Mouse (Mus musculus): Measurements from ENCODE around the gene Nccrp1.

The Nccrp1 gene

DNA sequence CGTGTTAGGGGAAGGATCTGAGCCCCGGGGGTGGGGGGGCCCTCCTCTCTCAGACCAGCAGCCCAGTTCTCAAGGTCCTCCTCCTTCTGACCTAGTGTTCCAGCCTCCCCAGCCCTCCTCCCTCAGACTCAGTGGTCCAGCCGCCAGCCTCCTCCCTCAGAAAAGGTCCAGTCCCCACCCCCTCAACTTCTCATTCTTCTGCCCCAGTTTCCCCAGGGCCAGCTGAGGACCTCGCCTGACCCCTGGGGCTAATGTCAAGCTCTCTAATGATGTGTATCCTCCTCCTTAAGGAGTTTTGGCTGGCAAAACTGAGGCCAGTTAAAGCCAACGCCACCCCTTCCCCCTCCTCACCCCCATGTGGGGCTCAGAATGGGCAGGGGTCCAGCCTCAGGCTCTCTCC lies at the start of gene Nccrp1:
Gene Nccrp1 (minus strand): TSS at position 101 of the 400 bp plus-strand sequence.
- no peak for DNase-seq (ENCODE audit: low read depth, low spot score)

DNA sequence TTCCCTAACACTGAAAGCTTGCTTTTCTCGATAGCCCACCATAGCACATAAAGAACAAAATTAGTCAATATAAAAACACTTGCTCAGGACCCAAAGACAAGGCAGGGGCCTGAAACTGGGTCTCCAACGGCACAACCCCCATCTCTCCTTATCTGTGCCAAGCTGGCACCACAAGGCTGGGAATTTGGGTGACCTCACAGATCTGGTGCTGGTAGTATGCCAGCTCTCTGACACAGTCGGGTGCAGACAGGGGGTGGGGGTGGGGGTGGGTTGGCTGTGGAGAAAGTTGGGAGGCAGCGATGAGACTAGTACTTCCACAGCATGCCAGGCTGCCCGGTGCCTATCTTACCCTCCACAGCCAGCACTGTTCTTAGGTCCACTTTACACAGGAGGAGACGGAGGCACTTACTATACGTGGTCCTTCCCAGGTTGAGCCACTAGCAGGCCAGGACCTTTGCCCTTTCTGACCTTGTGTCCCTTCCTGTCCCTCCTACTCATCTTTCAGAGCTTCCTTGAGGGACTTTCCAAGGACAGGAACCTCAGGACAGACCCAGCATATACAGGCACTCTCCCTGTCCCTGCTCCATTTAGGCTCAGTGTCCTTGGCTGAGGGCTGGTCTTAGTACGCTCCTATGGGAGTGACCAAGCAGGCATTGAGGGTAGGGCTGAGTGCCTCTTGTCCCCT lies 48.8 kb upstream of the Nccrp1 start:
- no peak for DNase-seq (ENCODE audit: low read depth, low spot score)

- no peak for DNase-seq (ENCODE audit: low read depth, low spot score)
These were observed 46.4 kb upstream of the Nccrp1 start for GRCm38 (mm10) chr7:28593206-28594111.

DNA sequence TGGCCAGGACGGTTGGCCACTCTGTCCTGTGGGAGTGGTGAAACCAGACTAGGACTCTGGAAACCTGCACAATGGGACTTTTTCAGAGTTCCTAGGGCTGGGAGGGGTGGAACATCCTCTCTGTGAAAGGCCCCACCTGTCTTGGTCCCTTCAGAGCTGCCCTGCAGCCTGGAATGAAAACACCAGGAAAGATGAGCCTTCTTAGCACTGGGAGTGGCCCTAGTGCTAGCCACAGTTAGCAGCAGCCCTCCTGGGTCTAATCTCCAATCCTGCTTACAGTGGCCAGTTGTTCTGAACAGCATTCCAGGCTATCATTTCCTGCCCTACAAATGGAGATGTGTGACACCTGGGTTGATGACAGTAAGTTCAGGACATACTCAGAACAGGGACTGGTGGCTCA lies 44.8 kb upstream of the Nccrp1 start:
- no peak for DNase-seq (ENCODE audit: low read depth, low spot score)

- DNase-seq (ENCODE audit: low read depth, low spot score), result peak; percentile 49
These were observed 40.6 kb upstream of the Nccrp1 start for GRCm38 (mm10) chr7:28587644-28588043.

GRCm38 (mm10) chr7:28586663-28587411 lies 39.8 kb upstream of the Nccrp1 start:
- DNase-seq (ENCODE audit: low read depth, low spot score), result peak; percentile 45

GRCm38 (mm10) chr7:28585001-28585400 lies 37.9 kb upstream of the Nccrp1 start:
- DNase-seq (ENCODE audit: low read depth, low spot score), result no peak

GRCm38 (mm10) chr7:28584468-28584867 lies 37.4 kb upstream of the Nccrp1 start:
- DNase-seq (ENCODE audit: low read depth, low spot score), result no peak

GRCm38 (mm10) chr7:28583570-28584344 lies 36.7 kb upstream of the Nccrp1 start:
- DNase-seq (ENCODE audit: low read depth, low spot score), result no peak

DNA sequence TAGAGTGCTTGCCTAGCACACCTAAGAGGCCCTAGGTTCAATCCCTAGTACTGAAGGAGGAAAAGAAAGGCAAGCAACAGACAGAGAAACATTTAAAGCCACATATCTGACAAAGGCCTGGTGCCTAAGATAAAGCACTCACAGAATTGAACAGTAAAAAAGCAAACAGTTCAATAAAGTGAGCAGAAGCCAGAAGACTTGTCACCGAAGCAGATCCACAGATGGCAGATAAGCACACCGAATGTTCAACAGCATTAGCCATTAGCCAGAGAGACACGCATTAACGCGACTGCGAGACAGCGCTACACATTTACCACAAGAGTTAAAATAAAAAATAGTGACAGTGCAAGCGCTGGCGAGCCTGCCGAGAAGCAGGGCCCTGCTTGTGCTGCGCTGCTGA lies 35.8 kb upstream of the Nccrp1 start:
- DNase-seq (ENCODE audit: low read depth, low spot score), result no peak

DNA sequence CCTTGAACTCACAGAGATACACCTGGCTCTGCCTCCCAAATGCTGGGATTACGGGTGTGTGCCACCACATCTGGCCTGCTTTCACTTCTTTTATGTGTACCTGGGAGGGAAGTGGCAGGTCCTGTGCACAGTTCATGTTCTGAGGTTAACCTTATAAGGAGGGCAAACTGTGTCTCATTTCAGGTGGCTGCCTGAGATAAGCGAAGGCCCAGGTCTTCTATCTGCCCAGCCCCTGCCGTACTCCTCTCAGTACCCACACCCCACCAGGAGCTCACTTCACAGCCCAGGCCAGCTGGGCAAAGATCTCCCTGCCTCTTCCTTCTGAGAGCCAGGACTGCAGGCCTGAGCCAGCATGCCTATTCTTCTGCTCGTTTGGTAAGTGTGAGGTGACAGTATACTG lies 34.7 kb upstream of the Nccrp1 start:
- DNase-seq (ENCODE audit: low read depth, low spot score), result no peak

DNA sequence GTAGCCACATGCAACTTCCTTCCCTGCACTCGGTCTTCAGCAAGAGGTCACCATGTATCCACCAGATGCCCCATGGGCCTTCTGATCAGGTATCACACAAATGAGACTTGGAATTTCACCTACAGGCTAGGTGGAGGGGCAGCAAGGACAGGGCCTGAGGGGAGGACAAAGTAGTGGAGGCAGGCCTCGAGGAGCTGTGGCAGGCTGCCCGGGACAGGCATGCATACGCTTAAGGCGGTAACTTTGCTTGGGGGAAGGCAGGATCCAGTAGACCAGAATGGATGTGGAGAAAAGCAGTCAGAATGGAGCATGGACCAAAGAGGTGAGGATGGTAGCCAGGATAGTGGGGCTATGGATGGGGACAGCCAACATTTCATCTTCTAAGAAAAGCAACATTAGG lies 32.8 kb upstream of the Nccrp1 start:
- DNase-seq (ENCODE audit: low read depth, low spot score), result no peak

- no peak for DNase-seq (ENCODE audit: low read depth, low spot score)
These were observed 31.5 kb upstream of the Nccrp1 start for GRCm38 (mm10) chr7:28578543-28579053.

DNA sequence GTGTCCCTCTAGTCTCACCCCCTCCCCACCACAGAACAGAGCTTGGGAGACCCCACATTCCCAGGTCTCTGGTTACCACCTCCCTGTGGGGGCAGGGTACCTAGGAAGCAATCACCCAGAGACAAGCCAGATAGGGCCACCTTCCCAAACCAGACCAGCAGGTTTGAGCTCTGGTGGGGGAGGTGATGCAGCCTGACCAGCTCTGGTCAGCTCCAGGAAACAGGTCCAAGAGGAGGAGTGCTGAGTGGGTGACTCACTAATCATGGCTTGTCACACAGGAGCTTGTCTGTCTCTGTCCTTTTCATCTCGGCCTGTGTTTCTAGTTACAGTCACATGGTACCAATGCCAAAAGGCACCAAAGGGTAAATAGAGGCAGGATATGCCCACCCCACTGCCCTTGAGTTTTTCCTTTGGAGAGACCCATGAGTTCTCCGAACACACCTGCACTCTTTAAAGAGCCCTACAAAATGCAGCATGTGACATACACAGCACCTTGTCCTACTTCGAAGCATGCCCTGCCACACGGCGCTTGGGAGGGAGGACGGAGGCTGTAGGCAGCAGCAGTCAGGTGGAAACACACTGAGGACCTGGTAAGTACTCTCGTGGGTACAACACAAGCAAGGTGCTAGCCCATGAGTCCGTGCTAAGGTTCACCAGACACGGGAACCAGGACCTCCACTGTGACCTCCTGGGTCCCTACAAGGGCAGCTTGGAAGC lies 30.9 kb upstream of the Nccrp1 start:
- DNase-seq (ENCODE audit: low read depth, low spot score), result peak; percentile 52

DNA sequence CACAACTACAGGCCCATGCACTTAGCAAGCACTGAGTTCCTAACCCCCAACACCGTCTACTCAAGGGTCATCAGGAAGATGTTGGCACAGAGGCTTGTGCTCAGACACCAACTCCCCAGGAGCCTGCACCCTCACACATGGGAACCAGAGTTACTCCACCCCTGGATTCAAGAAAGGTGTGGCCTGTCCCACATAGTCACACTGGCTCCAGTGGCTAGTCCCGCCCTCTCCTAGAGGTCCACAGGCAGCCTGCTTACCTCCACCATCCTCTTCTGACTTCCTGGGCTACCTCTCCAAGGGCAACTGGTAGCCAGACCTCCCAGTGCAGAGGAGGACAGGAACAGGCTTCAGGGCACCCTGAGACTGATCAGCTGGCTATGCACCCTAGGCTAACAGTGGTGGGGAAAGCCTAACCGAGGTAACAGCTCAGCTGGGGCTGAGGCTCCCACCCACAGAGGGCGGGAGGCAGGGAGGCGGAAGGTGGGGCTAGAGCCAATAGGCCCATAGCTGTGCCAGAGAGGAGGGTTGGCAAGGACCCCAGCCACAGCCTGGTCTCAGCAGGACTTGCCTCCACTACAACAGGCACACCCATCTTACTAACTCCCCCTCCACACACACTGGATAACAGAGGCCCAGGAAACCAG lies 29.3 kb upstream of the Nccrp1 start:
- DNase-seq (ENCODE audit: low read depth, low spot score), result peak; percentile 65

DNA sequence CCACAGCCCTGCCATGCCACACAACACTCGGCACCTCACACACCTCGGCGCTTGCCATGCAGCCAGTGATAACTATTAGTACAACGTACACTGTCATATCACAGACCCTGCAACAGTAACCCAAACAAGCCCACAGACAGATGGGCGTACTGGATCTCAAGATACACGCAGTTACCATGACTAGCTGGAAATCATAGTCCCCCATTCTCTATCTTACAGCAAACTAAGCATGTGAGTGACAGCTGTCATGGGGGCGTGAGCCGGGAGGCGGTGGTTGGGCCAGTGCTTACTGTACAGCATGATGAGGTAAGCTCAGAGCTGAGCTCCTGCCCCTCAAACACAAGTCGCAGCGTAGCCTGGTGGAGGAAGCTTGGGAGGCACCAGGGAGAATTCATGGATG lies 28.5 kb upstream of the Nccrp1 start:
- no peak for DNase-seq (ENCODE audit: low read depth, low spot score)

GRCm38 (mm10) chr7:28573236-28573635 lies 26.2 kb upstream of the Nccrp1 start:
- DNase-seq (ENCODE audit: low read depth, low spot score), result no peak

DNA sequence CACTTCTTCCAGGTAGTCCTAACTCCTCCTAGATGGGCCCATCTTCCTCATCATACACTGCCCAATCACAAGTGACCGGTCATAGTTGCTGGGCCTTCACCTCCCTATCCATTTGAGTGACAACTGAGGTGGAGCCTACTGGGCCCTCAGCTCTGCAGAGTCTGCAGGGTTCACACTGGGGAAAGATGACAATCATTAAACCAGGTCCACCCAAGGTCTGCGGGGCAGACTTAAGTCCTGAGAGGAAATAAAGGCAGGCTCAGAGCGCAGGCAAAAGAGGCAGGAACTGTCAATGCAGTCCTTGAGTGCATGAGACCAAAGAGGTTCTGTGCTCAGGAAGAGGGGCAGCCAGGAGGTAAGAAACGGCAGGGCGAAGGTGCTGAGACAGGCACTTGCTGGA lies 25.6 kb upstream of the Nccrp1 start:
- no peak for DNase-seq (ENCODE audit: low read depth, low spot score)

DNA sequence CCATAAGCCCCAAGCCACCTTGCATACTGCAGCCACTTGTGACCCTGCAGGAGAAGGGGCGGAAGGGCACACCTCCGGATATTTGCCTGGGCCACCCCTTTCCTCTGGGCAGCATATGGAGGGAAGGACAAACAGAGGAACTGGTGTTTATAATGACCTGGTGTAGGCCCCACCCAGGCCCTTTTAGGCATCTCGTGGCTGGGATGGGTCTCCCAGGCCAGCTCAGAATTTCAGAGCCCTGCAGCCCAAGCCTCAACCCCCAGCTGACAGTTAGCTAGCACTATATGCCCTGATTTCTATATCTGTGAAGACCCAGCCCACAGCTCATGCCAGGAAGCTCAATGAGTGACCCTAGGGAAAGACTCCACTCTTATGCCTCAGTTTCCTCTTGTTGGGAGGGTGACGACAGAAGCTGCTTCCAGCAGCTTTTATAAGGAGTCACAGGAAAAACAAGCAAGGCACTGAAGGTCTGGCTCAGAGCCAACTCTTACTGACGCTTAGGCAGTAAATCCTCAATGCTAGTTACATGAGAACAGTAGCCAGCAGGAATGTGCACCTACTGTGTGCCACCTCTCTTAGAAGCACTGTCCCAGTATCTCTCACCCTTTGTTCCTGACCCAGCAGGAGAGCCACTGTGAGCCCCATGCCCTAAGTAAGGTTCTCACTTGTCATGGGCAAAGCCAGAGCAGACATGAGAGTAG lies 24.1 kb upstream of the Nccrp1 start:
- peak; percentile 20 for DNase-seq (ENCODE audit: low read depth, low spot score)
